Mouse (Mus musculus): ENCODE data around the gene Olfr95. TPM values are rescaled to one million over a fixed set of nuclear protein-coding genes. Genes with fewer than 3 reads are reported as not detected.
"Not testable (repeated sequence)": the region's sequence is repeated elsewhere in the genome, so short reads cannot be mapped to it uniquely, and the experiment has no call there.

Olfr95 gene
- not detected in 2 replicates for polyA plus RNA-seq (2015; fragmentation: Nextera tagmentation; extraction: Ambion mirVana)

- 59% methylated on average over 3 of the region's 3 CpGs for WGBS
- no peaks in the 10 kb centered on the region for H3K4me1 ChIP-seq (ENCODE audit: insufficient read depth, low read depth, low read length)
- no peak within 1 kb of the TSS for H3K27ac ChIP-seq (ENCODE audit: low read length)
- DNase-seq (ENCODE audit: low spot score) = no peak
- H3K27me3 ChIP-seq (replicated peaks; ENCODE audit: insufficient read depth, low read length) = peaks cover 6% of the 10 kb centered on the region; the same call in 1 of the 2 replicates
- no peaks in the 10 kb centered on the region; the same call in 1 of the 2 replicates for H3K9me3 ChIP-seq (ENCODE audit: low read length)
- no peaks in the 10 kb centered on the region for H3K36me3 ChIP-seq (ENCODE audit: insufficient read depth, low read length)
- ATAC-seq = no peak
- no peak within 1 kb of the TSS for H3K4me3 ChIP-seq (ENCODE audit: low read depth, low read length)
- no peak within 1 kb of the TSS for H3K9ac ChIP-seq (replicated peaks; ENCODE audit: low read depth)
- no peak within 1 kb of the TSS for H3K4me2 ChIP-seq (replicated peaks; ENCODE audit: low read depth, low read length)
- TF ChIP-seq EP300 (IDR thresholded peaks at IDR 0.05) (no peak), CTCF (IDR thresholded peaks at IDR 0.05) (no peak)
These were observed at the start of gene Olfr95 for GRCm38 (mm10) chr17:37213018-37213417. Olfr95 (minus strand) TSS chr17:37213118.

- DNase-seq (ENCODE audit: low spot score) (no peak), ATAC-seq (no peak)
- no peak overlapping the region for H3K27ac ChIP-seq (ENCODE audit: low read length)
- H3K4me3 ChIP-seq (ENCODE audit: low read depth, low read length) = no peak overlapping the region
- H3K4me2 ChIP-seq (replicated peaks; ENCODE audit: low read depth, low read length) = no peak overlapping the region
- H3K27me3 ChIP-seq (replicated peaks; ENCODE audit: insufficient read depth, low read length) = no peaks in the 10 kb centered on the region
- no peaks in the 10 kb centered on the region for H3K36me3 ChIP-seq (ENCODE audit: insufficient read depth, low read length)
- no peaks in the 10 kb centered on the region for H3K4me1 ChIP-seq (ENCODE audit: insufficient read depth, low read depth, low read length)
- 22% methylated on average over 1 of the region's 1 CpGs for WGBS
- no peak overlapping the region for H3K9ac ChIP-seq (replicated peaks; ENCODE audit: low read depth)
- TF ChIP-seq CTCF (IDR thresholded peaks at IDR 0.05) = peak; percentile 48
- TF ChIP-seq EP300 (IDR thresholded peaks at IDR 0.05) = no peak
- H3K9me3 ChIP-seq (ENCODE audit: low read length) = no peaks in the 10 kb centered on the region
These were observed 37.6 kb upstream of the Olfr95 start for GRCm38 (mm10) chr17:37250544-37250943.

DNA sequence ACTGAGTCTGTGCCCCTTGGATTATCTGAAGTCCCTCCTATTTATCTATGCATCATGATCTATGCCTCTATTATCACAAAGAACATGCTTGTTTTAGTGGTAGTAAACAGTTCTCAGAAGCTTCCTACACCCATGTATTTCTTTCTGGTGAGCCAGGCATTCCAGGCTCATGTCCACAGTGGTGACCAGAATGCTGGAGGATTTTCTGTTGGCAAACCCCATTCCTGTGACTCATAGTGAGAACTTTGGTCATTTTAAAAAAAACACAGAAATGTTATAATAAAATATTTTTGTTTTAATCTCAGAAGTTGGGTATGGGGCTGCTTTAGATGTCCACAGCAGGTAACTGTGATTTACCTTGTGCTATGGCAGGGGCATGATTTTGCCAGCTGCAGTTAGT is 36.5 kb upstream of the Olfr95 start:
- Histone ChIP-seq H3K27me3 (replicated peaks; ENCODE audit: insufficient read depth, low read length) (no peaks in the 10 kb centered on the region), H3K4me3 (ENCODE audit: low read depth, low read length) (no peak overlapping the region), H3K9me3 (ENCODE audit: low read length) (no peaks in the 10 kb centered on the region), H3K4me2 (replicated peaks; ENCODE audit: low read depth, low read length) (no peak overlapping the region), H3K4me1 (ENCODE audit: insufficient read depth, low read depth, low read length) (no peaks in the 10 kb centered on the region), H3K36me3 (ENCODE audit: insufficient read depth, low read length) (no peaks in the 10 kb centered on the region), H3K9ac (replicated peaks; ENCODE audit: low read depth) (no peak overlapping the region), H3K27ac (ENCODE audit: low read length) (no peak overlapping the region)
- ATAC-seq (no peak), DNase-seq (ENCODE audit: low spot score) (no peak)
- no peak for TF ChIP-seq CTCF (IDR thresholded peaks at IDR 0.05)
- TF ChIP-seq EP300 (IDR thresholded peaks at IDR 0.05) = no peak

GRCm38 (mm10) chr17:37246715-37247114 is 33.8 kb upstream of the Olfr95 start:
- peak; percentile 21 for DNase-seq (ENCODE audit: low spot score)
- Histone ChIP-seq H3K4me1 (ENCODE audit: insufficient read depth, low read depth, low read length) (no peaks in the 10 kb centered on the region), H3K27me3 (replicated peaks; ENCODE audit: insufficient read depth, low read length) (no peaks in the 10 kb centered on the region), H3K9me3 (ENCODE audit: low read length) (no peaks in the 10 kb centered on the region), H3K4me2 (replicated peaks; ENCODE audit: low read depth, low read length) (no peak overlapping the region), H3K9ac (replicated peaks; ENCODE audit: low read depth) (no peak overlapping the region), H3K36me3 (ENCODE audit: insufficient read depth, low read length) (no peaks in the 10 kb centered on the region), H3K4me3 (ENCODE audit: low read depth, low read length) (no peak overlapping the region), H3K27ac (ENCODE audit: low read length) (no peak overlapping the region)
- WGBS = 26% methylated on average over 5 of the region's 5 CpGs
- TF ChIP-seq EP300 (IDR thresholded peaks at IDR 0.05) (no peak), CTCF (IDR thresholded peaks at IDR 0.05) (no peak)
- no peak for ATAC-seq

GRCm38 (mm10) chr17:37242198-37242597 is 29.3 kb upstream of the Olfr95 start:
- no peak overlapping the region for H3K4me2 ChIP-seq (replicated peaks; ENCODE audit: low read depth, low read length)
- no peaks in the 10 kb centered on the region for H3K4me1 ChIP-seq (ENCODE audit: insufficient read depth, low read depth, low read length)
- WGBS = 18% methylated on average over 3 of the region's 3 CpGs
- DNase-seq (ENCODE audit: low spot score) (no peak), ATAC-seq (no peak)
- TF ChIP-seq CTCF (IDR thresholded peaks at IDR 0.05) (no peak), EP300 (IDR thresholded peaks at IDR 0.05) (no peak)
- H3K27ac ChIP-seq (ENCODE audit: low read length) = no peak overlapping the region
- H3K27me3 ChIP-seq (replicated peaks; ENCODE audit: insufficient read depth, low read length) = no peaks in the 10 kb centered on the region
- H3K4me3 ChIP-seq (ENCODE audit: low read depth, low read length) = no peak overlapping the region
- H3K9me3 ChIP-seq (ENCODE audit: low read length) = no peaks in the 10 kb centered on the region
- H3K36me3 ChIP-seq (ENCODE audit: insufficient read depth, low read length) = no peaks in the 10 kb centered on the region
- H3K9ac ChIP-seq (replicated peaks; ENCODE audit: low read depth) = no peak overlapping the region

DNA sequence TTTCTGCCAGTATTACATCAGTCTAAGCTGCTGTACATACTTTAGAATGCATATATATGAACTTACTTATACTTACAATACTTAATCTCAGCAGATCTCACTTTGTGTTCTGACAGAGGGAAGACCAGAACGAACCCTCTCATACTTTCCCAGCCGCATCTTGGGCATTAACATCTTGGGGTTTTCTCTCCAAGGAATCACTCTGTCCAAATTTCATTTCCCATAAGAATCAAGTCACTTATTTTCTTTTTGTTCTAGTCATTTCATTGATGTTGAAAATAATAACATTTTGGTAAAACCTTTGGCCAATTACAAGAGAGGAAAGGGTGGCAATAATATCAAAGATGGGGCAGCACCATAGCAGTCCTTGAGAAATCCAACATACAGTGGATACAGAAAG is 24.3 kb upstream of the Olfr95 start, which contains the start of gene Olfr97:
TSS of gene Olfr97 (minus strand) at position 101 of the 400 bp plus-strand sequence.
- H3K36me3 ChIP-seq (ENCODE audit: insufficient read depth, low read length); H3K27ac ChIP-seq (ENCODE audit: low read length); ATAC-seq; H3K4me1 ChIP-seq (ENCODE audit: insufficient read depth, low read depth, low read length); H3K4me3 ChIP-seq (ENCODE audit: low read depth, low read length); H3K27me3 ChIP-seq (replicated peaks; ENCODE audit: insufficient read depth, low read length); DNase-seq (ENCODE audit: low spot score); H3K9ac ChIP-seq (replicated peaks; ENCODE audit: low read depth); H3K9me3 ChIP-seq (ENCODE audit: low read length); H3K4me2 ChIP-seq (replicated peaks; ENCODE audit: low read depth, low read length): not testable (repeated sequence)
- 85% methylated on average over 2 of the region's 2 CpGs for WGBS

- DNase-seq (ENCODE audit: low spot score) (no peak), ATAC-seq (no peak)
- Histone ChIP-seq H3K4me2 (replicated peaks; ENCODE audit: low read depth, low read length) (no peak overlapping the region), H3K36me3 (ENCODE audit: insufficient read depth, low read length) (no peaks in the 10 kb centered on the region), H3K27me3 (replicated peaks; ENCODE audit: insufficient read depth, low read length) (no peaks in the 10 kb centered on the region), H3K4me3 (ENCODE audit: low read depth, low read length) (no peak overlapping the region), H3K27ac (ENCODE audit: low read length) (no peak overlapping the region), H3K9ac (replicated peaks; ENCODE audit: low read depth) (no peak overlapping the region), H3K4me1 (ENCODE audit: insufficient read depth, low read depth, low read length) (no peaks in the 10 kb centered on the region), H3K9me3 (ENCODE audit: low read length) (no peaks in the 10 kb centered on the region; the same call in 1 of the 2 replicates)
- TF ChIP-seq EP300 (IDR thresholded peaks at IDR 0.05) (no peak), CTCF (IDR thresholded peaks at IDR 0.05) (no peak)
- 22% methylated on average over 1 of the region's 1 CpGs for WGBS
These were observed 9.0 kb upstream of the Olfr95 start for GRCm38 (mm10) chr17:37221879-37222278.
